Mouse (Mus musculus): Measurements from ENCODE around the gene Celf6.

Gene Celf6

GRCm38 (mm10) chr9:59588252-59588651 lies 10.5 kb downstream of the Celf6 start:
- DNase-seq (ENCODE audit: low read depth), result no peak

GRCm38 (mm10) chr9:59588710-59589671 lies 11.3 kb downstream of the Celf6 start:
- no peak for DNase-seq (ENCODE audit: low read depth)

GRCm38 (mm10) chr9:59589703-59590439 lies 12.2 kb downstream of the Celf6 start:
- DNase-seq (ENCODE audit: low read depth), result no peak

- no peak for DNase-seq (ENCODE audit: low read depth)
Measured at GRCm38 (mm10) chr9:59601661-59602060, 23.9 kb downstream of the Celf6 start.

DNA sequence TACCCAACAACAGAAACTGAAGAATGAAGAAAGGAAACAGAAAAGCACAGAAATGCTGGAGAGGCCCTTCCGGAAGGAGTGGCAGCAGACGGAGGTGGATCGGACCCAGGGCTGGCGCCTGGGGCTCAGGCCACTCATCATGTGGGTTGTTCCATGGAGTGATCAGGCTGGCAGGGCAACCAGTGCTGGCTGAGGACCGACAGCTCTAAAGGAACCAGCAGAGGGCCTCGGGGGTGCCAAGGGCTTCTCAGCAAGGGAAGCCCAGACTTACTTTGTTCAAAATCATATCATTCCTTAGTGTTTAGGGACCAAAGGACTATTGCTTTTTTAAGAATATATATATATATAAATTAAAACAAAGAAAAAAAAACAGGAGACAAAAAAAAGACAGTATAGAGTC lies 28.2 kb downstream of the Celf6 start:
- no peak for DNase-seq (ENCODE audit: low read depth)

DNA sequence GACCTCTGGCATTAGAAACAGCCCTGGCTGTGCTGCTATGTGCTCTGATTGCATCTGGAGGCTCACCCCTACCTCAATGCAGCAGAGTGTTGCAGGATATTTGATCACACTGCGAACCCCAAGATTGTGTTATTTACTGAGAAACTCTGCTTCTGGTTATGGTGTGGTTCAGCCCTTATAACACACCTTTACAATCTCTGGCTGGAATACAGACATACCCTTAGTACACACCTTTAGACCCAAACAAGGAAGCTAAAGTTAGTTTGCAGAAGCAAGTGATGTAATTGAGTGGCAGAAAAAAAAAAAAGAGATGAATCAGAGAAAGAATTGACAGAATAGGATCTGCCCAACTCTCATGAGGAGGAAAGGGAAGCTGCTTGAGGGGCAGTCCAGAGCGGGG lies 33.2 kb downstream of the Celf6 start:
- DNase-seq (ENCODE audit: low read depth), result no peak

- no peak for DNase-seq (ENCODE audit: low read depth)
Measured at GRCm38 (mm10) chr9:59615797-59616196, 38.1 kb downstream of the Celf6 start.

GRCm38 (mm10) chr9:59616622-59617306 lies 39.0 kb downstream of the Celf6 start, which contains the start of gene Parp6:
TSS of gene Parp6 (plus strand) at chr9:59617284.
- peak; percentile 99 for DNase-seq (ENCODE audit: low read depth)

DNA sequence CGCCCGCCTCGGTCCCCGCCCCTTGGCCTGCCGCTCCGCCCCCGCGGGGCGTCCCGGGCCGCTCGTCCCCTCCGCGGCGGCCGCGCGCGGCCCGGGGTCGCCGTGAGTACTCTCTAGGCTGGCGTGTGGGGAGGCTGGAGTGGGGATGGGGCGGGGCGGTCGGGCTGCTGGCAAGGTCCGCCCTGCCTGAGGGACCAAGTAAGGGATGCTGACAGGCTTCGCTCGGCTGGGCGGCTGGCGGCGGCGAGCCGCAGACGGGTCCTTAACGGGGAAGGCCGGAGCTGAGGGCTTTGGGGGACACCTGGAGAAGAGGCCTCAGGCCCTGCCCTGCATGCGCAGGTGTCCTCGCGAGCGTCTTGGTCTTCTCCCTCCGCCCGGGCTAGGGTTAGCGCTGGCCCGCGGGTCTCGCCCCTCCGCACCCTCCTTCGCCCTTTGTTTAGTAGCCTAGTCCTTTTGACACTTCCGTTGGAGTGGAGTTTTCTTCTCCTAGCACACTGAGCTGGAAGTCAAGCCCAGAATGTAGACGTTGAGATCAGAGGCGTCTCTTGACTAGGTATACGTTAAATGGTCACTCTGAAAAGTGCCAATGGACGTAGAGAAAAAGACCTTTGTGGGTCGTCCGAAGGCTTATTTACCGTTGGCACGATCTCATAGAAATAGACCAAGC lies 39.7 kb downstream of the Celf6 start:
- DNase-seq (ENCODE audit: low read depth), result peak; percentile 8

GRCm38 (mm10) chr9:59638372-59638771 lies 60.7 kb downstream of the Celf6 start:
- no peak for DNase-seq (ENCODE audit: low read depth)

GRCm38 (mm10) chr9:59639936-59640335 lies 62.2 kb downstream of the Celf6 start:
- DNase-seq (ENCODE audit: low read depth), result no peak

GRCm38 (mm10) chr9:59641320-59641719 lies 63.6 kb downstream of the Celf6 start:
- no peak for DNase-seq (ENCODE audit: low read depth)

DNA sequence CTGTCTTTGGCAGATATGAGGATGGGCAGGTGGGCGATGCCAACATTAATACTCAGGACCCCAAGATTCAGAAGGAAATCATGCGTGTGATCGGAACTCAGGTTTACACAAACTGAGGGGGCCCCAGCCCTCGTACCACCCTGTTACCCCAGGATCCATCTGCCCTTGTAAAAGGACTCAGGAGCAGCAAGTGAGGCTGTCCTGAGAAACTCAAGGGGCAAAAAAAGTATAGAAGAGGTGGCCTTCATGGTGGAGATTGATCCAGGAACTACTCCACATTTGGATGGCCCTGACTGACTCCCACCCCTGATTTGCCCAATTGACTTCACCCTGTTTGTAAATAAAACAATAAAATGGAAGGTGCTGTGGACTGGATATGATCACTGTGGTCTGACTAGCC lies 72.2 kb downstream of the Celf6 start:
- DNase-seq (ENCODE audit: low read depth), result no peak

DNA sequence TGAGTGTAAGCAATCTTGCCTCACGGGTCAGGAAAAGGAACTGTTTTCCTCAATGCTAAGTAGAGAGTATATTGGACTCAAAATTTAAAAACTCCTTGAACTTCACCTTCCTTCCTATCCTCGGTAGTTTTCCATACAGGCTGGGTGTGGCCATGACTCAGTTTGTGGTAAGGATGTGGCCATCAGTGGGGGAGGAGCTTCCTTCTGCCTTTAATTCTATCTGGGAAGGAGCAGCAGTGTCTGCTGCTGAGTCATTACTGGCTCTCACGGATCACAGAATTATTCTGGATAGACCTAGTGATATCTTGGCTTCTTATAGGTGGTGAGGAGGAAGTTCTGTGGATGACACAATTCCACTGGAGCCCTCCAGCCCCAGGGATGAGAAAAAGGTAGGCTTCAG lies 75.7 kb downstream of the Celf6 start:
- DNase-seq (ENCODE audit: low read depth), result no peak

DNA sequence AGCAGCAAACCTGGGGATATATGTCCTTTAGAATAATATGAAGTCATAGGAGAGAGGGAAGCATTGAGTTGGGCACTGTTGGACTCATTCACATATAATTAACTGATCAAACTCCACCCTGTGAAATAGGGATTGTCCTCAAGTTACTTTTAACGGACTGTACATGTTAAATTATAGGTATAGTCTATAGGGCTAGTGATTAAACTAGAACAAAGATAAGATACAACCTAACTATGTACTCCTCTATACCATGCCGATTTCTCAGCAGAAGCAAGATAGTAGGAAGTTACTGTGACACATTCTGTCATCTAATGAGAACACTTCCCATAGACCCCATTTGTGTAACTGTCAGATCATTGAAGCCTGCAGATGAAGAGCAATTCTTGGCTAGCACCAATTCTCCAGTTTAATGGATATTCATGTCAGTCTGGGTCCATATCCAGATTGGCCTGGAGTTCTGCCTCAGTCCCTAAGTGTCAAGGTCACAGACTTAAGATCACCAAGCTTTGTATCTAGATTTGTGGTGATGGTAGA lies 76.8 kb downstream of the Celf6 start:
- DNase-seq (ENCODE audit: low read depth), result no peak

DNA sequence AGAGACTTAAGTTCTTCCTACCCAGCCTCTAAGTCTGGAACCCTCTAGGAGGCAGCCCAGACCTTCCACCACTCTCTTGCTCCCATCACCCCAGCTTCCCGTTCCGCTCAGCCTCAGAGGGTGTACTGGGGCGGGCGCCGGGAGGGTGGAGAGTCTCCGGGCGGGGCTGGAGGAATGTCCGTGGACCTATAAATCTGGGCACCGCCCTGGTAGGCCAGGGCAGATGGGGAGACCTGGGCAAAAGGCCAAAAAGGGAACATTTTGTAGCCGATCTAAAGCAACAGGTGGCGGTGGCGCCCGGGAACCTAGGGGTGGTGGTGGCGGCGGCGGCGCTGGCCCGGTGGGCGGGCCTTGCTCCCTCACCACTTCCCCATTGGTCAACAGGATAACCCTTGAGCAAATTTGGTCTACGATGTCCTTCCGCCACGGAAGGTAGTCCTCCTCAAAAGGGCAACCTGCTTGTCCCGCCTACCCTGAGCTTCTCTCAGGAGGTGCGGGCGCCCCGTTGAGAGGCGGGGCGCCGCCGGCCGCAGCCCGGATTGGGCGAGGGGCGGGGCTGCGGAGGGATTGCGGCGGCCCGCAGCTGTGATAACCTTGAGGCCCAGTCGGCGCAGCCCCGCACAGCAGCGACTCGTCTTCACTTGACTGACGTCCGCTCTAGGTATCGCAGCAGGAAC lies 78.4 kb downstream of the Celf6 start, which contains the start of gene Pkm:
Gene Pkm (plus strand): TSS at position 411 of the 677 bp plus-strand sequence.
- DNase-seq (ENCODE audit: low read depth), result peak; percentile 95

All from c-Kit-positive CD71-negative TER-119-negative erythroid progenitor cells, embryonic 14.5 days (primary cell).